Mouse (Mus musculus) erythroblast, embryonic 14.5 days (primary cell): ENCODE measurements around the gene Rbfox1. TPM values are rescaled to one million over a fixed set of nuclear protein-coding genes. Genes with fewer than 3 reads are reported as not detected.

Experiments used
- H3K27me3 ChIP-seq: 2 replicates; pipeline ENCODE4 v1.6.1; 2012; ENCODE audit warnings: inconsistent platforms; ENCODE audit not compliant: control insufficient read depth
- H3K36me3 ChIP-seq: 2 replicates; pipeline ENCODE4 v1.6.1; 2012; ENCODE audit warnings: mild to moderate bottlenecking, inconsistent platforms; ENCODE audit not compliant: control insufficient read depth
- H3K4me1 ChIP-seq: 2 replicates; pipeline ENCODE4 v1.6.1; 2012; ENCODE audit warnings: inconsistent platforms; ENCODE audit not compliant: control insufficient read depth
- H3K4me3 ChIP-seq: replicated peaks from 2 replicates; pipeline ENCODE3; 2012; ENCODE audit warnings: moderate library complexity, mild to moderate bottlenecking, inconsistent platforms
- H3K9me3 ChIP-seq: 2 replicates; pipeline ENCODE4 v1.6.1; 2012; ENCODE audit warnings: low read length, inconsistent platforms, mixed read lengths; ENCODE audit not compliant: control insufficient read depth
- GATA1 ChIP-seq: IDR thresholded peaks from 2 replicates; pipeline ENCODE4 v1.6.1; 2012; ENCODE audit warnings: low read length, inconsistent platforms, mixed read lengths
- TAL1 ChIP-seq: IDR thresholded peaks from 3 replicates; pipeline ENCODE4 v1.6.1; 2012; ENCODE audit warnings: low read length, inconsistent platforms, mixed read lengths
- polyA plus RNA-seq: library from polyadenylated mRNA; stranded (reverse); fragments of >175 nt; gene quantifications from 2 replicates; pipeline ENCODE4 v1.2.3, GENCODE M21; 2012

Gene Rbfox1
- polyA plus RNA-seq, 1 experiment = not detected

- no peaks in the 10 kb centered on the region for H3K27me3 ChIP-seq
- H3K4me3 ChIP-seq = no peak overlapping the region
- no peaks in the 10 kb centered on the region for H3K4me1 ChIP-seq
- TF ChIP-seq TAL1 (no peak), GATA1 (no peak)
- H3K9me3 ChIP-seq = no peaks in the 10 kb centered on the region
- no peaks in the 10 kb centered on the region for H3K36me3 ChIP-seq
Measured at GRCm38 (mm10) chr16:6839299-6839995, 954.3 kb downstream of the Rbfox1 start.

- TF ChIP-seq GATA1 (no peak), TAL1 (no peak)
- Histone ChIP-seq H3K27me3 (no peaks in the 10 kb centered on the region), H3K4me1 (no peaks in the 10 kb centered on the region), H3K4me3 (no peak overlapping the region), H3K9me3 (no peaks in the 10 kb centered on the region), H3K36me3 (no peaks in the 10 kb centered on the region)
Measured at GRCm38 (mm10) chr16:6840007-6840406, 954.9 kb downstream of the Rbfox1 start.

GRCm38 (mm10) chr16:6840461-6840860, 955.3 kb downstream of the Rbfox1 start:
- no peaks in the 10 kb centered on the region for H3K27me3 ChIP-seq
- no peak overlapping the region for H3K4me3 ChIP-seq
- TF ChIP-seq TAL1 (no peak), GATA1 (no peak)
- H3K4me1 ChIP-seq = no peaks in the 10 kb centered on the region
- H3K36me3 ChIP-seq = no peaks in the 10 kb centered on the region
- no peaks in the 10 kb centered on the region for H3K9me3 ChIP-seq

GRCm38 (mm10) chr16:6842066-6842785, 957.1 kb downstream of the Rbfox1 start:
- TF ChIP-seq TAL1 (no peak), GATA1 (no peak)
- Histone ChIP-seq H3K27me3 (no peaks in the 10 kb centered on the region), H3K36me3 (no peaks in the 10 kb centered on the region), H3K4me1 (no peaks in the 10 kb centered on the region), H3K9me3 (no peaks in the 10 kb centered on the region), H3K4me3 (no peak overlapping the region)

- TF ChIP-seq TAL1 (no peak), GATA1 (no peak)
Measured at GRCm38 (mm10) chr16:6844659-6845058, 959.5 kb downstream of the Rbfox1 start.

GRCm38 (mm10) chr16:6851393-6851792, 966.2 kb downstream of the Rbfox1 start:
- H3K4me1 ChIP-seq = no peaks in the 10 kb centered on the region
- no peak for TF ChIP-seq GATA1
- no peak for TF ChIP-seq TAL1
- no peaks in the 10 kb centered on the region for H3K27me3 ChIP-seq
- no peak overlapping the region for H3K4me3 ChIP-seq
- no peaks in the 10 kb centered on the region for H3K9me3 ChIP-seq
- no peaks in the 10 kb centered on the region for H3K36me3 ChIP-seq

More at GRCm38 (mm10) chr16:6844659-6845058, 959.5 kb downstream of the Rbfox1 start:
- no peaks in the 10 kb centered on the region for H3K9me3 ChIP-seq
- H3K36me3 ChIP-seq = no peaks in the 10 kb centered on the region
- no peaks in the 10 kb centered on the region for H3K27me3 ChIP-seq
- no peak overlapping the region for H3K4me3 ChIP-seq
- H3K4me1 ChIP-seq = no peaks in the 10 kb centered on the region

- H3K27me3 ChIP-seq = no peaks in the 10 kb centered on the region
- no peak for TF ChIP-seq TAL1
- no peak overlapping the region for H3K4me3 ChIP-seq
- no peaks in the 10 kb centered on the region for H3K9me3 ChIP-seq
- no peaks in the 10 kb centered on the region for H3K4me1 ChIP-seq
- no peaks in the 10 kb centered on the region for H3K36me3 ChIP-seq
Measured at GRCm38 (mm10) chr16:6853796-6854195, 968.6 kb downstream of the Rbfox1 start.

GRCm38 (mm10) chr16:6861656-6862055, 976.5 kb downstream of the Rbfox1 start:
- Histone ChIP-seq H3K4me3 (no peak overlapping the region), H3K27me3 (no peaks in the 10 kb centered on the region), H3K36me3 (no peaks in the 10 kb centered on the region), H3K4me1 (no peaks in the 10 kb centered on the region), H3K9me3 (no peaks in the 10 kb centered on the region)
- TF ChIP-seq GATA1 (no peak), TAL1 (no peak)

- Histone ChIP-seq H3K9me3 (no peaks in the 10 kb centered on the region), H3K36me3 (no peaks in the 10 kb centered on the region), H3K4me1 (no peaks in the 10 kb centered on the region), H3K27me3 (no peaks in the 10 kb centered on the region), H3K4me3 (no peak overlapping the region)
- no peak for TF ChIP-seq TAL1
- no peak for TF ChIP-seq GATA1
Measured at GRCm38 (mm10) chr16:6882683-6883430, 997.7 kb downstream of the Rbfox1 start.
